Mouse (Mus musculus) cerebellum, adult 2 months (tissue): Measurements from ENCODE around the gene Hmga2.

Experiments
- CTCF ChIP-seq: fragments of 200-500 bp; IDR thresholded peaks from 2 replicates; pipeline ENCODE4 v1.5.1; 2011; ENCODE audit warnings: low read depth, mild to moderate bottlenecking, control low read depth, low read length, moderate library complexity, borderline replicate concordance; ENCODE audit not compliant: insufficient read depth
- POLR2A ChIP-seq: fragments of 200-500 bp; IDR thresholded peaks from 2 replicates; pipeline ENCODE4 v1.6.1; 2011; ENCODE audit warnings: low read length, control low read depth, borderline replicate concordance; ENCODE audit not compliant: insufficient read depth

GRCm38 (mm10) chr10:120405322-120405721 is 70.9 kb downstream of the Hmga2 start:
- TF ChIP-seq CTCF (no peak), POLR2A (no peak)
